Mouse (Mus musculus) thymus, postnatal 4 days (tissue): ENCODE results near the gene Slain1.

Experiments used
- DNase-seq: peaks from one replicate; pipeline ENCODE4 v3.0.0; 2021

The Slain1 gene

GRCm38 (mm10) chr14:103667036-103667435 lies 17.0 kb downstream of the Slain1 start:
- no peak for DNase-seq

GRCm38 (mm10) chr14:103679395-103680217 lies 29.6 kb downstream of the Slain1 start:
- no peak for DNase-seq

- no peak for DNase-seq
These were observed 30.3 kb downstream of the Slain1 start for GRCm38 (mm10) chr14:103680285-103680819.

GRCm38 (mm10) chr14:103682633-103683390 lies 32.8 kb downstream of the Slain1 start:
- no peak for DNase-seq

- DNase-seq = no peak
These were observed 37.0 kb downstream of the Slain1 start for GRCm38 (mm10) chr14:103686994-103687393.

- peak; percentile 65 for DNase-seq
These were observed 44.3 kb downstream of the Slain1 start for GRCm38 (mm10) chr14:103694295-103694694.

GRCm38 (mm10) chr14:103695620-103696019 lies 45.6 kb downstream of the Slain1 start:
- no peak for DNase-seq

- no peak for DNase-seq
These were observed 47.1 kb downstream of the Slain1 start for GRCm38 (mm10) chr14:103697101-103697500.

- DNase-seq = no peak
These were observed 49.3 kb downstream of the Slain1 start for GRCm38 (mm10) chr14:103699308-103699707.

- no peak for DNase-seq
These were observed 52.5 kb downstream of the Slain1 start for GRCm38 (mm10) chr14:103702516-103702915.

GRCm38 (mm10) chr14:103704771-103705170 lies 54.7 kb downstream of the Slain1 start:
- no peak for DNase-seq

GRCm38 (mm10) chr14:103706347-103706746 lies 56.3 kb downstream of the Slain1 start:
- DNase-seq = no peak

- no peak for DNase-seq
These were observed 58.6 kb downstream of the Slain1 start for GRCm38 (mm10) chr14:103708601-103709000.

- peak; percentile 8 for DNase-seq
These were observed 59.2 kb downstream of the Slain1 start for GRCm38 (mm10) chr14:103709261-103709660.

GRCm38 (mm10) chr14:103712986-103713385 lies 63.0 kb downstream of the Slain1 start:
- no peak for DNase-seq

- peak; percentile 57 for DNase-seq
These were observed 67.5 kb downstream of the Slain1 start for GRCm38 (mm10) chr14:103717516-103717915.

GRCm38 (mm10) chr14:103717979-103718378 lies 68.0 kb downstream of the Slain1 start:
- DNase-seq = no peak

- no peak for DNase-seq
These were observed 68.4 kb downstream of the Slain1 start for GRCm38 (mm10) chr14:103718393-103718792.

GRCm38 (mm10) chr14:103718836-103719575 lies 69.0 kb downstream of the Slain1 start:
- DNase-seq = peak; percentile 90

- no peak for DNase-seq
These were observed 70.1 kb downstream of the Slain1 start for GRCm38 (mm10) chr14:103720163-103720562.

- peak; percentile 80 for DNase-seq
These were observed 70.8 kb downstream of the Slain1 start for GRCm38 (mm10) chr14:103720637-103721355.

GRCm38 (mm10) chr14:103723314-103723713 lies 73.3 kb downstream of the Slain1 start:
- DNase-seq = no peak
